Mouse (Mus musculus): Measurements from ENCODE around the gene Celf2. TPM values are rescaled to one million over a fixed set of nuclear protein-coding genes. Genes with fewer than 3 reads are reported as not detected.

The Celf2 gene
- polyA plus RNA-seq, 1 experiment: 127 TPM

- H3K27ac ChIP-seq (ENCODE audit: insufficient read depth, low read depth, low read length): no peak overlapping the region
- peaks cover 2% of the 10 kb centered on the region; the same call in 1 of the 2 replicates for H3K4me1 ChIP-seq (ENCODE audit: control insufficient read depth, insufficient read depth, low read length)
- TF ChIP-seq POLR2A (IDR thresholded peaks at IDR 0.05; ENCODE audit: borderline replicate concordance, low read depth, low read length) (no peak), CTCF (IDR thresholded peaks at IDR 0.05; ENCODE audit: low read depth, low read length) (no peak)
- no peak overlapping the region for H3K4me3 ChIP-seq (ENCODE audit: insufficient read depth, low read length)
These were observed 831.9 kb downstream of the Celf2 start for GRCm38 (mm10) chr2:6677457-6677856.

GRCm38 (mm10) chr2:6674401-6674800, 835.0 kb downstream of the Celf2 start:
- TF ChIP-seq POLR2A (IDR thresholded peaks at IDR 0.05; ENCODE audit: borderline replicate concordance, low read depth, low read length): no peak
- TF ChIP-seq CTCF (IDR thresholded peaks at IDR 0.05; ENCODE audit: low read depth, low read length): no peak
- H3K27ac ChIP-seq (ENCODE audit: insufficient read depth, low read depth, low read length): no peak overlapping the region
- H3K4me3 ChIP-seq (ENCODE audit: insufficient read depth, low read length): no peak overlapping the region
- H3K4me1 ChIP-seq (ENCODE audit: control insufficient read depth, insufficient read depth, low read length): peaks cover 2% of the 10 kb centered on the region; the same call in 1 of the 2 replicates

DNA sequence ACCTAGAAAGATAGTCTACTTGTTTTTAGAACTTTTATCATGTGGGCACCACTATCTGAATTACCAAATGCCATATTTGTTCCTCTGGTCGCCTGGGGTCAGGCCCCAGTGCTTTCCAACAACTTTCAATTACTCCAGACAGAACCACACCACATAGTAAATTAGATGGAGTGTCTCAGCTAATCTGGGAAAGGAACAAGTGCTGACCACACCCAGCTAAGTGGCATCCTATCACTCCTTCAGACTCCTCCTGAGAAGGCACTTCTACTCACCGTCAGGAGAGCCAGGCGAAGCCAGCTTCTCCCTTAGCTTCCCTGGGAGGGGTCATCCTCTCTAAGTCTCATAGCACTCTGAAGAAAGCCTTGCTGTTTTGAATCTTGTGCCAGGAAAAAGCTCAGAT, 835.9 kb downstream of the Celf2 start:
- Histone ChIP-seq H3K4me1 (ENCODE audit: control insufficient read depth, insufficient read depth, low read length) (peaks cover 2% of the 10 kb centered on the region; the same call in 1 of the 2 replicates), H3K27ac (ENCODE audit: insufficient read depth, low read depth, low read length) (no peak overlapping the region), H3K4me3 (ENCODE audit: insufficient read depth, low read length) (no peak overlapping the region)
- TF ChIP-seq CTCF (IDR thresholded peaks at IDR 0.05; ENCODE audit: low read depth, low read length): no peak
- no peak for TF ChIP-seq POLR2A (IDR thresholded peaks at IDR 0.05; ENCODE audit: borderline replicate concordance, low read depth, low read length)

GRCm38 (mm10) chr2:6667611-6668010, 841.8 kb downstream of the Celf2 start:
- Histone ChIP-seq H3K4me1 (ENCODE audit: control insufficient read depth, insufficient read depth, low read length) (no peaks in the 10 kb centered on the region), H3K4me3 (ENCODE audit: insufficient read depth, low read length) (no peak overlapping the region), H3K27ac (ENCODE audit: insufficient read depth, low read depth, low read length) (no peak overlapping the region)
- TF ChIP-seq CTCF (IDR thresholded peaks at IDR 0.05; ENCODE audit: low read depth, low read length) (no peak), POLR2A (IDR thresholded peaks at IDR 0.05; ENCODE audit: borderline replicate concordance, low read depth, low read length) (no peak)

GRCm38 (mm10) chr2:6659834-6660233, 849.5 kb downstream of the Celf2 start:
- Histone ChIP-seq H3K4me1 (ENCODE audit: control insufficient read depth, insufficient read depth, low read length) (no peaks in the 10 kb centered on the region; the same call in 1 of the 2 replicates), H3K4me3 (ENCODE audit: insufficient read depth, low read length) (no peak overlapping the region), H3K27ac (ENCODE audit: insufficient read depth, low read depth, low read length) (no peak overlapping the region)
- TF ChIP-seq POLR2A (IDR thresholded peaks at IDR 0.05; ENCODE audit: borderline replicate concordance, low read depth, low read length) (no peak), CTCF (IDR thresholded peaks at IDR 0.05; ENCODE audit: low read depth, low read length) (no peak)

GRCm38 (mm10) chr2:6653719-6654118, 855.6 kb downstream of the Celf2 start:
- no peak overlapping the region for H3K27ac ChIP-seq (ENCODE audit: insufficient read depth, low read depth, low read length)
- H3K4me3 ChIP-seq (ENCODE audit: insufficient read depth, low read length): no peak overlapping the region
- H3K4me1 ChIP-seq (ENCODE audit: control insufficient read depth, insufficient read depth, low read length): peaks cover 3% of the 10 kb centered on the region
- TF ChIP-seq POLR2A (IDR thresholded peaks at IDR 0.05; ENCODE audit: borderline replicate concordance, low read depth, low read length) (no peak), CTCF (IDR thresholded peaks at IDR 0.05; ENCODE audit: low read depth, low read length) (no peak)

GRCm38 (mm10) chr2:6651697-6652096, 857.7 kb downstream of the Celf2 start:
- Histone ChIP-seq H3K4me1 (ENCODE audit: control insufficient read depth, insufficient read depth, low read length) (peaks cover 3% of the 10 kb centered on the region), H3K4me3 (ENCODE audit: insufficient read depth, low read length) (no peak overlapping the region), H3K27ac (ENCODE audit: insufficient read depth, low read depth, low read length) (no peak overlapping the region)
- TF ChIP-seq POLR2A (IDR thresholded peaks at IDR 0.05; ENCODE audit: borderline replicate concordance, low read depth, low read length) (no peak), CTCF (IDR thresholded peaks at IDR 0.05; ENCODE audit: low read depth, low read length) (no peak)

- Histone ChIP-seq H3K4me1 (ENCODE audit: control insufficient read depth, insufficient read depth, low read length) (peaks cover 4% of the 10 kb centered on the region; the same call in 1 of the 2 replicates), H3K4me3 (ENCODE audit: insufficient read depth, low read length) (no peak overlapping the region), H3K27ac (ENCODE audit: insufficient read depth, low read depth, low read length) (no peak overlapping the region)
- TF ChIP-seq CTCF (IDR thresholded peaks at IDR 0.05; ENCODE audit: low read depth, low read length): no peak
- no peak for TF ChIP-seq POLR2A (IDR thresholded peaks at IDR 0.05; ENCODE audit: borderline replicate concordance, low read depth, low read length)
These were observed 860.5 kb downstream of the Celf2 start for GRCm38 (mm10) chr2:6648877-6649276.

DNA sequence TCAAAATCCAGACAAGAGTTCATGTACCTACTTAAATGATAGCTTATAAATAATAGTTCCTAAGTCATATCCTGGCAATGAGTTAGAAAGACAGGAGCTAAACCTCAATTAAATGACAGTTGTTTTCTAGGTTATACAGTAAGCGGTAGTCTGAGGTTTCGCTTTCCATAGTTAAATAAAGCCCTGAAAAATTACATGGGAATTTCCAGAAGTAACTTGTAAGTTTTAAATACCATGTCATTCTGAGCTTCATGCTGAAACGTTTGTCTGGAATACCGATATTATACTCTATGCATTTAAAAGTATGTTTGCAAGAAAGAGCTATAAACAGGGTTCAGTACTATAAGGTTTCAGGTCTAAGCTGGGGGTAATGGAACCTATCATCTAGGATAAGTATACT, 862.3 kb downstream of the Celf2 start:
- TF ChIP-seq CTCF (IDR thresholded peaks at IDR 0.05; ENCODE audit: low read depth, low read length): no peak
- no peak for TF ChIP-seq POLR2A (IDR thresholded peaks at IDR 0.05; ENCODE audit: borderline replicate concordance, low read depth, low read length)
- no peak overlapping the region for H3K27ac ChIP-seq (ENCODE audit: insufficient read depth, low read depth, low read length)
- no peak overlapping the region for H3K4me3 ChIP-seq (ENCODE audit: insufficient read depth, low read length)
- H3K4me1 ChIP-seq (ENCODE audit: control insufficient read depth, insufficient read depth, low read length): peaks cover 13% of the 10 kb centered on the region

GRCm38 (mm10) chr2:6646325-6646724, 863.0 kb downstream of the Celf2 start:
- Histone ChIP-seq H3K27ac (ENCODE audit: insufficient read depth, low read depth, low read length) (no peak overlapping the region), H3K4me1 (ENCODE audit: control insufficient read depth, insufficient read depth, low read length) (peaks cover 17% of the 10 kb centered on the region), H3K4me3 (ENCODE audit: insufficient read depth, low read length) (no peak overlapping the region)
- TF ChIP-seq CTCF (IDR thresholded peaks at IDR 0.05; ENCODE audit: low read depth, low read length) (no peak), POLR2A (IDR thresholded peaks at IDR 0.05; ENCODE audit: borderline replicate concordance, low read depth, low read length) (no peak)

Measured in bone marrow macrophage, adult 2 months (primary cell).